Mouse (Mus musculus): ENCODE results near the gene Spc24. TPM values are rescaled to one million over a fixed set of nuclear protein-coding genes. Genes with fewer than 3 reads are reported as not detected.

Spc24 gene
- polyA plus RNA-seq, 1 experiment from 2014 or later: 232 TPM

- Histone ChIP-seq H3K4me1 (no peaks in the 10 kb centered on the region), H3K36me3 (peaks cover 99% of the 10 kb centered on the region), H3K27ac (no peak overlapping the region), H3K27me3 (ENCODE audit: low read depth, poor library complexity, severe bottlenecking) (no peaks in the 10 kb centered on the region), H3K4me3 (no peak overlapping the region), H3K9me3 (replicated peaks) (no peaks in the 10 kb centered on the region)
- no peak for DNase-seq (ENCODE audit: low spot score)
- 97% methylated on average over 7 of the region's 7 CpGs for WGBS
These were observed 26.1 kb downstream of the Spc24 start for GRCm38 (mm10) chr9:21733989-21734388.

- WGBS: 94% methylated on average over 17 of the region's 17 CpGs
- H3K27me3 ChIP-seq (ENCODE audit: low read depth, poor library complexity, severe bottlenecking): no peaks in the 10 kb centered on the region
- no peak overlapping the region for H3K4me3 ChIP-seq
- no peaks in the 10 kb centered on the region for H3K9me3 ChIP-seq (replicated peaks)
- H3K27ac ChIP-seq: no peak overlapping the region
- peaks cover 99% of the 10 kb centered on the region for H3K36me3 ChIP-seq
- no peak for DNase-seq (ENCODE audit: low spot score)
- no peaks in the 10 kb centered on the region for H3K4me1 ChIP-seq
These were observed 26.7 kb downstream of the Spc24 start for GRCm38 (mm10) chr9:21733446-21733845.

GRCm38 (mm10) chr9:21732288-21732687 lies 27.8 kb downstream of the Spc24 start:
- Histone ChIP-seq H3K4me3 (no peak overlapping the region), H3K9me3 (replicated peaks) (no peaks in the 10 kb centered on the region), H3K27me3 (ENCODE audit: low read depth, poor library complexity, severe bottlenecking) (no peaks in the 10 kb centered on the region), H3K27ac (no peak overlapping the region), H3K36me3 (peaks cover 99% of the 10 kb centered on the region), H3K4me1 (no peaks in the 10 kb centered on the region)
- 97% methylated on average over 9 of the region's 9 CpGs for WGBS
- no peak for DNase-seq (ENCODE audit: low spot score)

GRCm38 (mm10) chr9:21729264-21729663 lies 30.8 kb downstream of the Spc24 start:
- Histone ChIP-seq H3K27ac (no peak overlapping the region), H3K36me3 (peaks cover 99% of the 10 kb centered on the region), H3K4me3 (no peak overlapping the region), H3K4me1 (peaks cover 22% of the 10 kb centered on the region), H3K27me3 (ENCODE audit: low read depth, poor library complexity, severe bottlenecking) (no peaks in the 10 kb centered on the region), H3K9me3 (replicated peaks) (no peaks in the 10 kb centered on the region)
- WGBS: 86% methylated on average over 7 of the region's 7 CpGs
- DNase-seq (ENCODE audit: low spot score): no peak

- Histone ChIP-seq H3K4me1 (peaks cover 23% of the 10 kb centered on the region), H3K4me3 (no peak overlapping the region), H3K27me3 (ENCODE audit: low read depth, poor library complexity, severe bottlenecking) (no peaks in the 10 kb centered on the region), H3K9me3 (replicated peaks) (no peaks in the 10 kb centered on the region), H3K27ac (no peak overlapping the region), H3K36me3 (peaks cover 91% of the 10 kb centered on the region)
- 89% methylated on average over 10 of the region's 10 CpGs for WGBS
- DNase-seq (ENCODE audit: low spot score): no peak
These were observed 31.8 kb downstream of the Spc24 start for GRCm38 (mm10) chr9:21728261-21728832.

- H3K4me3 ChIP-seq: no peak overlapping the region
- H3K27ac ChIP-seq: 0 out of 2 replicates have a peak overlapping the region, but pooled peaks have one; percentile 4
- no peaks in the 10 kb centered on the region for H3K27me3 ChIP-seq (ENCODE audit: low read depth, poor library complexity, severe bottlenecking)
- H3K4me1 ChIP-seq: peaks cover 31% of the 10 kb centered on the region
- peaks cover 72% of the 10 kb centered on the region for H3K36me3 ChIP-seq
- DNase-seq (ENCODE audit: low spot score): no peak
- 89% methylated on average over 14 of the region's 14 CpGs for WGBS
- no peaks in the 10 kb centered on the region for H3K9me3 ChIP-seq (replicated peaks)
These were observed 33.7 kb downstream of the Spc24 start for GRCm38 (mm10) chr9:21726218-21726975.

- DNase-seq (ENCODE audit: low spot score): no peak
- Histone ChIP-seq H3K4me3 (peak overlapping the region; percentile 82), H3K4me1 (peaks cover 36% of the 10 kb centered on the region), H3K36me3 (peaks cover 63% of the 10 kb centered on the region), H3K27ac (peak overlapping the region; percentile 94), H3K27me3 (ENCODE audit: low read depth, poor library complexity, severe bottlenecking) (no peaks in the 10 kb centered on the region), H3K9me3 (replicated peaks) (no peaks in the 10 kb centered on the region)
- WGBS: 89% methylated on average over 23 of the region's 23 CpGs
These were observed 34.6 kb downstream of the Spc24 start for GRCm38 (mm10) chr9:21725224-21726121.

GRCm38 (mm10) chr9:21724147-21724536 lies 36.0 kb downstream of the Spc24 start:
- Histone ChIP-seq H3K4me1 (peaks cover 36% of the 10 kb centered on the region), H3K36me3 (peaks cover 51% of the 10 kb centered on the region), H3K27me3 (ENCODE audit: low read depth, poor library complexity, severe bottlenecking) (no peaks in the 10 kb centered on the region), H3K27ac (peak overlapping the region; percentile 94), H3K4me3 (peak overlapping the region; percentile 82), H3K9me3 (replicated peaks) (no peaks in the 10 kb centered on the region)
- 0% methylated on average over 18 of the region's 18 CpGs for WGBS
- peak; percentile 92 for DNase-seq (ENCODE audit: low spot score)

GRCm38 (mm10) chr9:21723377-21724146 lies 36.5 kb downstream of the Spc24 start, which contains the start of gene Ldlr:
Gene Ldlr (plus strand): TSS chr9:21723483.
- H3K27me3 ChIP-seq (ENCODE audit: low read depth, poor library complexity, severe bottlenecking): no peaks in the 10 kb centered on the region
- H3K9me3 ChIP-seq (replicated peaks): no peaks in the 10 kb centered on the region
- peak within 1 kb of the TSS; percentile 82 for H3K4me3 ChIP-seq
- under 1% methylated on average over 47 of the region's 47 CpGs for WGBS
- DNase-seq (ENCODE audit: low spot score): peak; percentile 89
- peaks cover 36% of the 10 kb centered on the region for H3K4me1 ChIP-seq
- H3K27ac ChIP-seq: peak within 1 kb of the TSS; percentile 94
- peaks cover 45% of the 10 kb centered on the region for H3K36me3 ChIP-seq

- H3K4me3 ChIP-seq: no peak overlapping the region
- H3K27ac ChIP-seq: peak overlapping the region; percentile 94
- WGBS: 82% methylated on average over 2 of the region's 2 CpGs
- no peaks in the 10 kb centered on the region for H3K27me3 ChIP-seq (ENCODE audit: low read depth, poor library complexity, severe bottlenecking)
- no peak for DNase-seq (ENCODE audit: low spot score)
- peaks cover 31% of the 10 kb centered on the region for H3K4me1 ChIP-seq
- no peaks in the 10 kb centered on the region for H3K9me3 ChIP-seq (replicated peaks)
- H3K36me3 ChIP-seq: peaks cover 19% of the 10 kb centered on the region
These were observed 39.1 kb downstream of the Spc24 start for GRCm38 (mm10) chr9:21721036-21721435.

- WGBS: 86% methylated on average over 2 of the region's 2 CpGs
- H3K27ac ChIP-seq: no peak overlapping the region
- no peak overlapping the region for H3K4me3 ChIP-seq
- H3K4me1 ChIP-seq: peaks cover 6% of the 10 kb centered on the region; the same call in 1 of the 2 replicates
- H3K9me3 ChIP-seq (replicated peaks): no peaks in the 10 kb centered on the region
- no peak for DNase-seq (ENCODE audit: low spot score)
- peaks cover 12% of the 10 kb centered on the region for H3K36me3 ChIP-seq
- no peaks in the 10 kb centered on the region for H3K27me3 ChIP-seq (ENCODE audit: low read depth, poor library complexity, severe bottlenecking)
These were observed 43.1 kb downstream of the Spc24 start for GRCm38 (mm10) chr9:21717015-21717414.

GRCm38 (mm10) chr9:21715298-21715697 lies 44.8 kb downstream of the Spc24 start:
- Histone ChIP-seq H3K4me3 (no peak overlapping the region), H3K9me3 (replicated peaks) (no peaks in the 10 kb centered on the region), H3K36me3 (peaks cover 12% of the 10 kb centered on the region), H3K4me1 (no peaks in the 10 kb centered on the region), H3K27ac (no peak overlapping the region), H3K27me3 (ENCODE audit: low read depth, poor library complexity, severe bottlenecking) (no peaks in the 10 kb centered on the region)
- 62% methylated on average over 4 of the region's 4 CpGs for WGBS
- DNase-seq (ENCODE audit: low spot score): no peak
